Mouse (Mus musculus) heart, embryonic 13.5 days (tissue): ENCODE measurements around the gene Vmn1r239-ps. TPM values are rescaled to one million over a fixed set of nuclear protein-coding genes. Genes with fewer than 3 reads are reported as not detected.
"Not testable (repeated sequence)": the region's sequence is repeated elsewhere in the genome, so short reads cannot be mapped to it uniquely, and the experiment has no call there.

Experiments used
- ATAC-seq: fragments of 200-750 bp; cut with Nextera tagmentation; 2 replicates; pipeline ENCODE4 v1.8.0; 2017; ENCODE audit warnings: moderate TSS enrichment; ENCODE audit not compliant: insufficient number of reproducible peaks, low FRiP score, low TSS enrichment; ENCODE audit errors: extremely low read depth
- H3K27ac ChIP-seq: fragments of 300-500 bp; sonication (generic); replicated peaks from 2 replicates; pipeline ENCODE4 v1.5.1; 2015; ENCODE audit warnings: moderate library complexity, mild to moderate bottlenecking, inconsistent platforms
- H3K27me3 ChIP-seq: fragments of 300-500 bp; sonication (generic); replicated peaks from 2 replicates; pipeline ENCODE4 v1.6.1; 2015; ENCODE audit warnings: mild to moderate bottlenecking, inconsistent platforms
- H3K36me3 ChIP-seq: fragments of 300-500 bp; sonication (generic); 2 replicates; pipeline ENCODE4 v1.6.1; 2015; ENCODE audit warnings: mild to moderate bottlenecking, inconsistent platforms
- H3K4me1 ChIP-seq: fragments of 300-500 bp; sonication (generic); 2 replicates; pipeline ENCODE4 v1.6.1; 2015; ENCODE audit warnings: inconsistent platforms
- H3K4me2 ChIP-seq: fragments of 300-500 bp; sonication (generic); 2 replicates; pipeline ENCODE4 v1.6.1; 2015; ENCODE audit warnings: inconsistent platforms, mild to moderate bottlenecking, moderate library complexity
- H3K4me3 ChIP-seq: fragments of 300-500 bp; sonication (generic); 2 replicates; pipeline ENCODE4 v1.5.1; 2015; ENCODE audit warnings: moderate library complexity, mild to moderate bottlenecking, inconsistent platforms
- H3K9ac ChIP-seq: fragments of 300-500 bp; sonication (generic); 2 replicates; pipeline ENCODE4 v1.6.1; 2015; ENCODE audit warnings: inconsistent platforms, mild to moderate bottlenecking, moderate library complexity
- H3K9me3 ChIP-seq: fragments of 300-500 bp; sonication (generic); 2 replicates; pipeline ENCODE4 v1.6.1; 2016; ENCODE audit warnings: inconsistent platforms
- WGBS: fragments of 180-500 bp; shearing (Covaris S2); methylation state at CpG from one replicate; pipeline ENCODE4 v1.1.7; 2015; ENCODE audit warnings: mixed read lengths; 5-methylcytosine and 5-hydroxymethylcytosine counted together
- polyA plus RNA-seq: library from polyadenylated mRNA; unstranded; fragments of >200 nt; fragmentation: Nextera tagmentation; extraction: Ambion mirVana; gene quantifications from 2 replicates; pipeline ENCODE4 v1.2.1, GENCODE M21; 2015

Gene Vmn1r239-ps
- polyA plus RNA-seq, result not detected in 2 replicates

GRCm38 (mm10) chrX:147453610-147454009 is at the start of gene Vmn1r239-ps:
Vmn1r239-ps (minus strand) TSS chrX:147453710.
- not testable (repeated sequence) for H3K9ac ChIP-seq, H3K9me3 ChIP-seq, H3K27ac ChIP-seq, H3K36me3 ChIP-seq, H3K4me2 ChIP-seq, H3K27me3 ChIP-seq, H3K4me1 ChIP-seq, H3K4me3 ChIP-seq, ATAC-seq
- WGBS, result 61% methylated on average over 1 of the region's 1 CpGs

- ATAC-seq, result no peak
These were observed 36.0 kb upstream of the Vmn1r239-ps start for GRCm38 (mm10) chrX:147489551-147489950.

GRCm38 (mm10) chrX:147443386-147443785 is 10.1 kb downstream of the Vmn1r239-ps start:
- Histone ChIP-seq H3K36me3 (no peaks in the 10 kb centered on the region), H3K4me3 (no peak overlapping the region), H3K27ac (no peak overlapping the region), H3K9me3 (no peaks in the 10 kb centered on the region), H3K4me2 (no peak overlapping the region), H3K9ac (no peak overlapping the region), H3K4me1 (no peaks in the 10 kb centered on the region), H3K27me3 (no peaks in the 10 kb centered on the region)
- 74% methylated on average over 4 of the region's 4 CpGs for WGBS
- no peak for ATAC-seq

More at GRCm38 (mm10) chrX:147489551-147489950, 36.0 kb upstream of the Vmn1r239-ps start:
- Histone ChIP-seq H3K9ac (no peak overlapping the region), H3K4me1 (no peaks in the 10 kb centered on the region), H3K4me2 (no peak overlapping the region), H3K4me3 (no peak overlapping the region), H3K9me3 (no peaks in the 10 kb centered on the region), H3K27ac (no peak overlapping the region), H3K27me3 (no peaks in the 10 kb centered on the region), H3K36me3 (no peaks in the 10 kb centered on the region)
- 56% methylated on average over 2 of the region's 2 CpGs for WGBS

- no peak overlapping the region for H3K27ac ChIP-seq
- H3K4me2 ChIP-seq, result no peak overlapping the region
- no peak for ATAC-seq
- H3K9me3 ChIP-seq, result no peaks in the 10 kb centered on the region
- no peaks in the 10 kb centered on the region for H3K36me3 ChIP-seq
- H3K4me3 ChIP-seq, result no peak overlapping the region
- no peak overlapping the region for H3K9ac ChIP-seq
- no peaks in the 10 kb centered on the region for H3K27me3 ChIP-seq
- no peaks in the 10 kb centered on the region for H3K4me1 ChIP-seq
- WGBS, result 57% methylated on average over 2 of the region's 2 CpGs
These were observed 18.1 kb downstream of the Vmn1r239-ps start for GRCm38 (mm10) chrX:147435400-147435799.

GRCm38 (mm10) chrX:147429753-147430152 is 23.8 kb downstream of the Vmn1r239-ps start:
- H3K4me3 ChIP-seq, result no peak overlapping the region
- H3K27ac ChIP-seq, result no peak overlapping the region
- no peaks in the 10 kb centered on the region for H3K4me1 ChIP-seq
- no peak overlapping the region for H3K9ac ChIP-seq
- ATAC-seq, result no peak
- H3K4me2 ChIP-seq, result no peak overlapping the region
- H3K9me3 ChIP-seq, result no peaks in the 10 kb centered on the region
- 42% methylated on average over 1 of the region's 1 CpGs for WGBS
- no peaks in the 10 kb centered on the region for H3K27me3 ChIP-seq
- no peaks in the 10 kb centered on the region for H3K36me3 ChIP-seq

- no peak for ATAC-seq
- Histone ChIP-seq H3K4me3 (no peak within 1 kb of the TSS), H3K27ac (no peak within 1 kb of the TSS), H3K4me2 (no peak within 1 kb of the TSS), H3K4me1 (no peaks in the 10 kb centered on the region), H3K9me3 (no peaks in the 10 kb centered on the region), H3K36me3 (no peaks in the 10 kb centered on the region), H3K27me3 (no peaks in the 10 kb centered on the region), H3K9ac (no peak within 1 kb of the TSS)
- WGBS, result 42% methylated on average over 1 of the region's 1 CpGs
These were observed 24.4 kb downstream of the Vmn1r239-ps start, which contains the start of gene Il13ra2 for GRCm38 (mm10) chrX:147429129-147429528. Il13ra2 (minus strand) TSS chrX:147429192.

Other genes starting within 250 kb of the Vmn1r239-ps start
- gene Il13ra2, start 24.5 kb downstream of the Vmn1r239-ps start, polyA plus RNA-seq, result 0.15 TPM in 1 of 2 replicates, not detected in the other
- gene Lrch2, start 100.4 kb upstream of the Vmn1r239-ps start, polyA plus RNA-seq, result 2.2 and 2.4 TPM in 2 replicates